Mouse (Mus musculus): Measurements from ENCODE around the gene Hoxb6. TPM values are rescaled to one million over a fixed set of nuclear protein-coding genes. Genes with fewer than 3 reads are reported as not detected.
A peak's percentile ranks its signal among the peaks of the same experiment; 100 is the strongest.

The Hoxb6 gene
- total and polyA plus RNA-seq, 3 experiments = not detected

GRCm38 (mm10) chr11:96279421-96280233, 12.6 kb upstream of the Hoxb6 start:
- Histone ChIP-seq H3K9ac (ENCODE audit: control insufficient read depth, low read depth, low read length, poor library complexity, severe bottlenecking) (no peak overlapping the region), H3K36me3 (ENCODE audit: control insufficient read depth in 1 of 2, insufficient read depth in 2 of 2, low read length in 2 of 2) (no peaks in the 10 kb centered on the region), H3K9me3 (replicated peaks; ENCODE audit: insufficient read depth, low read length) (no peaks in the 10 kb centered on the region), H3K27me3 (ENCODE audit: control insufficient read depth in 1 of 2, insufficient read depth in 2 of 2, low read length in 2 of 2) (peaks cover 2 to 8% of the 10 kb centered on the region in 2 experiments), H3K4me3 (ENCODE audit: control insufficient read depth in 1 of 2, insufficient read depth in 1 of 2, low read depth in 2 of 2, low read length in 2 of 2) (no peak overlapping the region), H3K27ac (ENCODE audit: control insufficient read depth, low read depth, low read length) (no peak overlapping the region), H3K79me2 (ENCODE audit: control insufficient read depth, insufficient read depth, low read length, poor library complexity) (no peaks in the 10 kb centered on the region), H3K4me1 (ENCODE audit: control insufficient read depth in 1 of 2, insufficient read depth in 2 of 2, low read length in 2 of 2) (no peaks in the 10 kb centered on the region)
- DNase-seq (ENCODE audit: low read depth, low spot score) = no peak
- TF ChIP-seq EP300 (IDR thresholded peaks at IDR 0.05; ENCODE audit: low read depth in 1 of 2, low read length in 2 of 2) = no peak
- no peak for TF ChIP-seq ZNF384 (IDR thresholded peaks at IDR 0.05; ENCODE audit: low read depth, low read length)
- no peak for TF ChIP-seq CHD2 (IDR thresholded peaks at IDR 0.05; ENCODE audit: low read length)
- TF ChIP-seq TBP (IDR thresholded peaks at IDR 0.05; ENCODE audit: low read depth, low read length) = no peak
- TF ChIP-seq HCFC1 (IDR thresholded peaks at IDR 0.05; ENCODE audit: low read depth, low read length) = no peak
- TF ChIP-seq TCF12 (IDR thresholded peaks at IDR 0.05; ENCODE audit: low read depth, low read length) = no peak
- no peak for TF ChIP-seq SMC3 (IDR thresholded peaks at IDR 0.05; ENCODE audit: low read depth, low read length)

DNA sequence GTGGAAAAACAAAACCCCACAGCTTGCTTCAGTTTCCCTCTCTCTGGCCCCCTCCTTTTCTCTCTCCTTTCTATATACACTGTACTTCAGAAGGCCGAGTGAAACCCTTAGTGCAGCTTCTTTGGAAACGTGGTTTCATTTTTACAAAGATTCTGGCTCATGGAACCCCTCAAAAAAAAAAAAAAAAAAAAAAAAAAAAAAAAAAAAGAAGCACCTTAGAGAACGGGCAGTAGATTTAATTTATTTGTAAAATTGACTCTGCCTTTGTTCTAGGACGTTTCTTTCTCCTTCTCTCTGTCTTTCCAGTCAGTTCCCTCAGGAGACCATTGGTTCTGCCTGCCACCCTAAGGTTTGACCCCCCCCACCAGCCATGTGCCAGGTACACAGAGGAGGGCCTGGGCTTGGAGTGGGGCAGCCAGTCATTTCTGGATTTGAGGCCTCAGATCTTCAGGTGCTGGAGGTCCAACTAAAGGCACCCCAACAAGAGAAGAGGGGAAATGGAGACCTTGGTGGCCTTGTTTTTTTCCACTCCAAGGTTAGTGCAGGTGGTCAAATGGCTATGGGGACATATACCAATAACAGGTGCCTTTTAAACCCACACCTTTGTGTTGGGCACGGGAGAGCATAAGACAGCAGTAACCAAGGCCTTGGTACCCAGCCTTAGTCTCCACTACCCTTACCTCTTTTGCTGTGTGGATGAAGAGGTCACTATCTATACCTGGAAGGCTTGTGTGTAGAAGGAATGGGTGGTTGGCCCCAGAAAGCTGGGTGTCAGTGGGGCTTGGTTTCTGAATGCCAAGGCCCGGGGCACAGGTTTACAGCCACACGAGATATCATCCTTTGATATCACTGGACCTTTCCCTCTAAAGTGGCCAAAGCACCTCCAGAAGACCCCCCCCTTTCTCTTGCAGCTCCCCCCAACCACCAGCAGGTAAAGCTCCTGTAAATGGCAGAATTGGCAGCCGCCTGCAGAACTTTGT, 11.6 kb upstream of the Hoxb6 start:
- Histone ChIP-seq H3K4me1 (ENCODE audit: control insufficient read depth in 1 of 2, insufficient read depth in 2 of 2, low read length in 2 of 2) (no peaks in the 10 kb centered on the region), H3K79me2 (ENCODE audit: control insufficient read depth, insufficient read depth, low read length, poor library complexity) (no peaks in the 10 kb centered on the region), H3K9ac (ENCODE audit: control insufficient read depth, low read depth, low read length, poor library complexity, severe bottlenecking) (no peak overlapping the region), H3K27ac (ENCODE audit: control insufficient read depth, low read depth, low read length) (no peak overlapping the region), H3K36me3 (ENCODE audit: control insufficient read depth in 1 of 2, insufficient read depth in 2 of 2, low read length in 2 of 2) (no peaks in the 10 kb centered on the region), H3K4me3 (ENCODE audit: control insufficient read depth in 1 of 2, insufficient read depth in 1 of 2, low read depth in 2 of 2, low read length in 2 of 2) (no peak overlapping the region), H3K9me3 (replicated peaks; ENCODE audit: insufficient read depth, low read length) (no peaks in the 10 kb centered on the region), H3K27me3 (ENCODE audit: control insufficient read depth in 1 of 2, insufficient read depth in 2 of 2, low read length in 2 of 2) (peaks cover 2 to 8% of the 10 kb centered on the region in 2 experiments)
- DNase-seq (ENCODE audit: low read depth, low spot score) = no peak
- TF ChIP-seq MEF2A (IDR thresholded peaks at IDR 0.05; ENCODE audit: extremely low read depth, insufficient replicate concordance, low read depth, low read length, poor library complexity, severe bottlenecking) = no peak
- TF ChIP-seq NRF1 (IDR thresholded peaks at IDR 0.05; ENCODE audit: insufficient read depth, low read depth, low read length, poor library complexity, severe bottlenecking) = no peak
- no peak for TF ChIP-seq MAFK (IDR thresholded peaks at IDR 0.05; ENCODE audit: borderline replicate concordance, low read depth, low read length)
- TF ChIP-seq ZNF384 (IDR thresholded peaks at IDR 0.05; ENCODE audit: low read depth, low read length) = peak; percentile 26; the same call in 1 of the 2 replicates
